Mouse (Mus musculus) embryonic facial prominence, embryonic 14.5 days (tissue): Measurements from ENCODE around the gene Hspa12b. TPM values are rescaled to one million over a fixed set of nuclear protein-coding genes. Genes with fewer than 3 reads are reported as not detected.
"Not testable (repeated sequence)": the region's sequence is repeated elsewhere in the genome, so short reads cannot be mapped to it uniquely, and the experiment has no call there.

Experiments
- ATAC-seq: fragments of 200-750 bp; cut with Nextera tagmentation; 2 replicates; pipeline ENCODE4 v1.8.0; 2017; ENCODE audit warnings: low read depth, moderate number of reproducible peaks, moderate TSS enrichment
- DNase-seq: peaks from one replicate; pipeline ENCODE4 v3.0.0-alpha.2; 2015; ENCODE audit warnings: low spot score
- H3K27ac ChIP-seq: fragments of 300-500 bp; sonication (generic); replicated peaks from 2 replicates; pipeline ENCODE4 v1.5.1; 2014; ENCODE audit warnings: low read depth, mild to moderate bottlenecking, low read length, moderate library complexity
- H3K27me3 ChIP-seq: fragments of 300-500 bp; sonication (generic); replicated peaks from 2 replicates; pipeline ENCODE4 v1.6.1; 2014; ENCODE audit warnings: low read length; ENCODE audit not compliant: control insufficient read depth, insufficient read depth
- H3K36me3 ChIP-seq: fragments of 300-500 bp; sonication (generic); 2 replicates; pipeline ENCODE4 v1.6.1; 2014; ENCODE audit warnings: low read length, mixed read lengths; ENCODE audit not compliant: control insufficient read depth, insufficient read depth
- H3K4me1 ChIP-seq: fragments of 300-500 bp; sonication (generic); 2 replicates; pipeline ENCODE4 v1.6.1; 2014; ENCODE audit warnings: antibody characterized with exemption, low read length; ENCODE audit not compliant: control insufficient read depth, insufficient read depth
- H3K4me2 ChIP-seq: fragments of 300-500 bp; sonication (generic); 2 replicates; pipeline ENCODE4 v1.6.1; 2014; ENCODE audit warnings: low read depth, mild to moderate bottlenecking, low read length, moderate library complexity, mixed read lengths
- H3K4me3 ChIP-seq: fragments of 300-500 bp; sonication (generic); 2 replicates; pipeline ENCODE4 v1.5.1; 2014; ENCODE audit warnings: low read depth, mild to moderate bottlenecking, low read length
- H3K9ac ChIP-seq: fragments of 300-500 bp; sonication (generic); 2 replicates; pipeline ENCODE4 v1.6.1; 2014; ENCODE audit warnings: low read depth, mild to moderate bottlenecking, low read length, moderate library complexity, mixed read lengths
- H3K9me3 ChIP-seq: fragments of 300-500 bp; sonication (generic); 2 replicates; pipeline ENCODE4 v1.6.1; 2016; ENCODE audit warnings: low read length; ENCODE audit not compliant: control insufficient read depth
- whole genome bisulfite sequencing: fragments of 180-500 bp; shearing (Covaris S2); extraction: QIAGEN DNeasy Blood & Tissue Kit; methylation state at CpG from one replicate; pipeline ENCODE4 v1.1.7; 2014; 5-methylcytosine and 5-hydroxymethylcytosine counted together
- polyA plus RNA-seq: library from polyadenylated mRNA; unstranded; fragments of >200 nt; fragmentation: Nextera tagmentation; extraction: Ambion mirVana; gene quantifications from 2 replicates; pipeline ENCODE4 v1.2.1, GENCODE M21; 2014

The Hspa12b gene
- polyA plus RNA-seq, 1 experiment from 2014 or later = 9.2 TPM

DNA sequence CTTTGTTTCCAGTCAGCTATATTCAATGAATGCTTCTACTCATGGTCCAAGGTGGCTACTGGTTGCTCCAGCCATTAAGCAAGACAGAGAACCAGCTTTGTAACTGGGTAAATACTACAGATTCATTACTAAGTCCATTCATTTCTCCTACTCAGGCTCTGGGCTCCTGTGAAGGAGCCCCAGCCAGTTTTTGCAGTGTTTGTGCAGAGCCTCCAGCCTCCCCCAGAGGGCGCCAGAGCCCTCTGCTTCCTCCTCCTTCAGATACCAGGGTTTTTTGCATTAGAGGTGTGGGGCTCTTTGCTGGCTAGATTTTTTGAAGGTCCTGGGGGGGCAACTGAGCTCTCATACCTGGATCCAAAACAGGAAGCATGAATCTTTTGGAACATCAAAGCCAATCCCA lies 32.3 kb upstream of the Hspa12b start:
- peak; percentile 68 for DNase-seq
- no peaks in the 10 kb centered on the region for H3K9me3 ChIP-seq
- no peak overlapping the region for H3K4me3 ChIP-seq
- H3K4me2 ChIP-seq = no peak overlapping the region
- no peak overlapping the region for H3K27ac ChIP-seq
- peaks cover 8% of the 10 kb centered on the region; the same call in 1 of the 2 replicates for H3K4me1 ChIP-seq
- 0% methylated on average over 1 of the region's 1 CpGs for WGBS
- H3K36me3 ChIP-seq = no peaks in the 10 kb centered on the region
- H3K9ac ChIP-seq = no peak overlapping the region
- H3K27me3 ChIP-seq = no peaks in the 10 kb centered on the region
- ATAC-seq = no peak

DNA sequence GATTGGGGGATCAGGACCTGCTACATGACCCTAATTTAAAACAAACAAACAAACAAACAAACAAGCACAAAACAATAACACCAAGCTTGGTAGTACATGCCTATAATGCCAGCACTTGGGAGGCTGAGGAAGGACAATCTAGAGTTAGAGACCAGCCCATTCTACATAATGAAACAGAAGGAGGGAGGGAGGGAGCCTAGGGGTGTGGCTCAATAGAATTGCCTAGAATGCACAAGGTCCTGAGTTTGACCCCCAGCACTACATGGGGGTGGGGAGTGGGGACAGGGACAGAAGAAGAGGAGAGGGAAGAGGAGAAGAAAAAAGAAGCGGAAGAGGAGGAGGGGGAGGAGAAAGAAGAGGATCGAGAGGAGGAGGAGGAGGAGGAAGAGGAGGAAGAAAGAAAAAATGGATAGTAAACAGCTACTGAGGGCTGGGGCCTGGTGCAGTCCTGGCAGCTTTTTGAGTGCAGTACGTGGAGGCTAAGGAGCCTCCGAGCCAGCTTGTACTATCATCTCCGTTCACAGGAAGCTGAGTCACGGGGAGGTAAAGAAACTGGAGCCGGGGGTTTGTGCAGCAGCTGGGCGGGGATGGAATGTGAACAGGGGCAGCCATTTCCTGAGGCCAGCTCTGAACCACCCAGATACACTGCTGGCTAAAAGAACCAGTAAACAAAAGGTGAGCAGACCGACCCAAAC lies 30.8 kb upstream of the Hspa12b start:
- Histone ChIP-seq H3K27me3 (no peaks in the 10 kb centered on the region), H3K9me3 (no peaks in the 10 kb centered on the region), H3K4me3 (peak overlapping the region; percentile 9; the same call in 1 of the 2 replicates), H3K4me2 (peak overlapping the region; percentile 42), H3K4me1 (peaks cover 8% of the 10 kb centered on the region; the same call in 1 of the 2 replicates), H3K9ac (peak overlapping the region; percentile 34; the same call in 1 of the 2 replicates), H3K36me3 (no peaks in the 10 kb centered on the region), H3K27ac (peak overlapping the region; percentile 76)
- peak; percentile 91 for DNase-seq
- 5% methylated on average over 9 of the region's 9 CpGs for WGBS
- ATAC-seq = peak; percentile 92

DNA sequence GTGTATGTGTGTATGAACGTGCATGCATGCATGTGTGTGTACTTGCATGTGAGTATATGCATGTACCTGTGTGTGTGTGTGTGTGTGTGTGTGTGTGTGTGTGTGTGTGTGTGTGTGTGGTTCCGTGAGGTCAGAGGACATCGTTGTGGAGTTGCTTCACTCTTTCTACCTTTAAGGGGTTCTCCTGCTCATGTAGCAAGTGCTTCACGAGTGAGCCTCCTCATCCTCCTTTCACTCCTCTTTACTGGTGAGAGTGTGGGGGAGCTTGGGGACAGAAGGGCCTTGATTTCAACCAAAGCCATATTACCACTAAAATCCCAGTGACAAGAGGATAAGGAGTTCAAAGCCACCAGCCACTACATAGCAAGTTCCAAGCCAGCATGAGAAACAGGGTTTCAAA lies 30.0 kb upstream of the Hspa12b start:
- WGBS = 85% methylated on average over 4 of the region's 4 CpGs
- DNase-seq (no peak), ATAC-seq (no peak)
- Histone ChIP-seq H3K36me3 (no peaks in the 10 kb centered on the region), H3K4me2 (peak overlapping the region; percentile 42), H3K27ac (peak overlapping the region; percentile 76; the same call in 1 of the 2 replicates), H3K4me1 (peaks cover 8% of the 10 kb centered on the region; the same call in 1 of the 2 replicates), H3K9ac (no peak overlapping the region), H3K4me3 (no peak overlapping the region), H3K9me3 (no peaks in the 10 kb centered on the region), H3K27me3 (no peaks in the 10 kb centered on the region)

DNA sequence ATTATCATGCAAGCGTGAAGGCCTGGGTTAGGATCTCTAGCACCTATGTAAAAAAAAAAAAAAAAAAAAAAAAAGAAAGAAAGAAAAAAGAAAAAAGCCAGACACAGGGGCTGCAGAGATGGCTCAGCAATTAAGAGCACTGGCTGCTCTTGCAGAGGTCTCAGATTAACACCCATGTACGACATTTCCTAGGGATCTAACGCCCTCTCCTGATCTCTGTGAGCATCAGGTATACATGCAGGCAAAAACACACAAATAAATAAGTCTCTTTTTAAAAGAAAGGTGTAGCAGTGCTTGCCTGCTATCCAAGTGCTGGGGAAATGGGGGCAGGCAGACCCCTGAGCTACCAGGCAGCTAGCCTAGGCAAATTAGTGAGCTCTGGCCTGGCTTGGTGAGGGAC lies 25.6 kb upstream of the Hspa12b start:
- H3K4me1 ChIP-seq = peaks cover 2% of the 10 kb centered on the region; the same call in 1 of the 2 replicates
- WGBS = 71% methylated on average over 3 of the region's 3 CpGs
- ATAC-seq = no peak

DNA sequence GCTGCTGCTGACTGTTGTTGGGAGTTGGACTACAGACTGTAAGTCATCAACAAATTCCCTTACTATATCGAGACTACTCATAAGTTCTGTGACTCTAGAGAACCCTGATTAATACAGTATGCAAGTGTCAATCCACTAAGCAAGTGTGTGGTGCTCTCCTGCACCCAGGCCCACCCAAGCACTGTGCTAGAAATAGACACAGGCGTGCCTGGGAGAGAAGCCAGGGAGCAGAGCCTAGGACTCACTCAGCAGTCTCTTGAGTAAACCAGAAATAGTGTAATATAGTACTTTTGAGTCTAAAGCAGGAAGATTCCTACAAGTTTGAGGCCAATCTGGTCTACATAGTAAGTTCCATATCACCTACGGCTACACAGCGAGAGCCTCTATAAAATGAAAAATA lies 23.1 kb upstream of the Hspa12b start:
- no peaks in the 10 kb centered on the region for H3K36me3 ChIP-seq
- H3K9ac ChIP-seq = no peak overlapping the region
- H3K9me3 ChIP-seq = no peaks in the 10 kb centered on the region
- ATAC-seq = no peak
- H3K27ac ChIP-seq = no peak overlapping the region
- no peak for DNase-seq
- 84% methylated on average over 4 of the region's 4 CpGs for WGBS
- H3K27me3 ChIP-seq = no peaks in the 10 kb centered on the region
- no peak overlapping the region for H3K4me3 ChIP-seq
- H3K4me2 ChIP-seq = no peak overlapping the region
- no peaks in the 10 kb centered on the region for H3K4me1 ChIP-seq

More for the DNA sequence above, 25.6 kb upstream of the Hspa12b start:
- Histone ChIP-seq H3K9me3 (no peaks in the 10 kb centered on the region), H3K27ac (no peak overlapping the region), H3K27me3 (no peaks in the 10 kb centered on the region), H3K9ac (no peak overlapping the region), H3K4me2 (no peak overlapping the region), H3K4me3 (no peak overlapping the region), H3K36me3 (no peaks in the 10 kb centered on the region)
- DNase-seq = no peak

DNA sequence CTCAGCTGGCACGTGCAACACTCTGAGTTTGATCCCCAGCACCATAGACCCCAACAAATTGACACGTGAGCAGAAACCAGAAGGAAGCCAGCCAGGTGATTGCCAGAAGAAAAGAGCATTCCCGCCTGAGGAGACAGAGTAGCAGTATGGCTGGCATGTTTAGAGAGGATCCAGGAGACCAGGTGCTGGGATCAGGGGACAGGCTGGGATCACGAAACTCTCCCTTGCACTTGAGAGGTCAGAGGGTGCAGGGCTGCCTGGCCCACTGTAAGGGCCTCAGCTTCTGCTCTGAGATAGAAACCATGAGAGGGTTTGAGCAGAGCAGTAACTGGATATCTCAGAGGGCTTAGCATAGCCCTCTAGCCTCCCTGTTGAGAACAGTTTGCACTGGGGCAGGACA lies 22.0 kb upstream of the Hspa12b start:
- not testable (repeated sequence) for H3K9ac ChIP-seq, H3K4me2 ChIP-seq, H3K4me1 ChIP-seq, H3K36me3 ChIP-seq, H3K27me3 ChIP-seq, H3K4me3 ChIP-seq, H3K27ac ChIP-seq, DNase-seq, ATAC-seq, H3K9me3 ChIP-seq
- WGBS = 57% methylated on average over 4 of the region's 4 CpGs

DNA sequence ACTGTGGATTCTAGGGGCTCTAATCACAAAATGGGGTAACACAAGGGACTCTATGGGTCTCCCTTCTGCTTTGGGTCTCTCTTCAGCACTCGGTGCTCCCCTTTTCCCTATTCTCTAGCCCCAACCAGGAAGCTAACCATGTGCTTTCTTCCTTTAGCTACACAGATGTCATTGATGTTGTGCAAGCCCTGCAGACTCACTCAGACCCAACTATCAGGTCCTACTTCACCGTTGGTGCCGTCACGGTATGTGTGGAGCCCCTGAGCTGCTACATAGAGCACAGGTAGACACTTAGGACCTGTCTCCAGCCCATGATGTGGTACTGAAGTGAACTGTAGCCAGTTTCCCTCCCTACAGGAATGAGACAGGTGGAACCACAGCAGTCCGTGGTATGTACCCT lies 21.1 kb upstream of the Hspa12b start:
- WGBS = 89% methylated on average over 5 of the region's 5 CpGs
- ATAC-seq = no peak
- H3K9ac ChIP-seq = no peak overlapping the region

DNA sequence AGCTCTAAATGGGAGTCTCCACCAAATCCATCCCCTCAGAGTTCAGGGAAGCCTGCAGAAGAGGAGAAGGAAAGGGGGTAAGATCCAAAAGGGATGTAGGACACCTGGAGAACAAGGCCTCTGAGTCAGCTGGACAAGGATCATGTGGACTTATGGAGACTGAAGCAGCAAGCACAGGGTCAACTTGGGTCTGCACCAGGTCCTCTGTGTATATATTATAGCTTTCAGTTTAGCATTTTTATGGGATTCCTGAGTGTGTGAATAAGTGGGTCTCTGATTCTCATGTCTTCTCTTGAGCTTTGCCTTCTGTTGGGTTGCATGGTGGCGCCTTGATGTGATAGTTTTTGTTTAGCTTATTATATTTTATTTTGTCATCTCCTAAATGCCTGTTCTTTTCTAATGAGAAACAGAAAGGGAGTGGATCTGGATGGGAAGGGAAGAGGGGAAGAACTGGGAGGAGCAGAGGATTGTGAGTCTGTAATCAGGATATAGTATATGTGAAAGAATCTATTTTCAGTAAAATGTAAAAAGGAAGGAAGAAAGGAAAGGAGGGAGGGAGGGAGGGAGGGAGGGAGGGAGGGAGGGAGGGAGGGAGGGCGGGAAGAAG lies 8.0 kb upstream of the Hspa12b start:
- no peak overlapping the region for H3K4me2 ChIP-seq
- no peak for DNase-seq
- WGBS = 74% methylated on average over 2 of the region's 2 CpGs
- ATAC-seq = no peak
- no peak overlapping the region for H3K4me3 ChIP-seq
- H3K27ac ChIP-seq = no peak overlapping the region
- no peaks in the 10 kb centered on the region for H3K9me3 ChIP-seq
- H3K36me3 ChIP-seq = no peaks in the 10 kb centered on the region
- H3K27me3 ChIP-seq = no peaks in the 10 kb centered on the region
- no peaks in the 10 kb centered on the region for H3K4me1 ChIP-seq
- no peak overlapping the region for H3K9ac ChIP-seq

More for the DNA sequence above, 21.1 kb upstream of the Hspa12b start:
- no peak overlapping the region for H3K4me2 ChIP-seq
- DNase-seq = no peak
- no peak overlapping the region for H3K4me3 ChIP-seq
- no peaks in the 10 kb centered on the region for H3K36me3 ChIP-seq
- no peaks in the 10 kb centered on the region for H3K4me1 ChIP-seq
- no peaks in the 10 kb centered on the region for H3K27me3 ChIP-seq
- no peaks in the 10 kb centered on the region for H3K9me3 ChIP-seq
- H3K27ac ChIP-seq = no peak overlapping the region

DNA sequence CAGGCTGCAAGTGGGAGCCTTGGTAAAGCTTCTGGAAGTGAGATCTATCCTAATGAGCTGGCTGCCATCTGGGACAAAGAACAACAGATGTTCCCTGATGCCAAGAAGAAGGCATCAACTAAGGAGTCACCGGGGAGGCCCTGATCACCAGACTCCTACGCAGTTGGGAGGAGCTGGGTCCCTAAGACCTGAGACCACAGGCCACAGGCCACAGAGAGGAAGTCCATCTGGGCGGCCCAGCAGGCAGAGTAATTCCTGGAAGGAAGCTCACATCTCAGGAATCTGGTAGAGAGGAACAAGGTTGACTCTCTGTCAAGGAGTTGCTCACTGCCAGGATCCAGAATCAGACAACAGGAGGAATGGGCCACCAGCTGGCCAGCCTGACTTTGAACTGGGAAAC lies 2.9 kb upstream of the Hspa12b start:
- no peak for DNase-seq
- Histone ChIP-seq H3K27ac (no peak overlapping the region), H3K4me1 (peaks cover 25% of the 10 kb centered on the region), H3K4me2 (no peak overlapping the region), H3K4me3 (no peak overlapping the region), H3K27me3 (no peaks in the 10 kb centered on the region), H3K9me3 (no peaks in the 10 kb centered on the region), H3K36me3 (no peaks in the 10 kb centered on the region), H3K9ac (no peak overlapping the region)
- no peak for ATAC-seq
- 61% methylated on average over 3 of the region's 3 CpGs for WGBS
